Mouse (Mus musculus): ENCODE measurements around the gene Krt77. TPM values are rescaled to one million over a fixed set of nuclear protein-coding genes. Genes with fewer than 3 reads are reported as not detected.

Krt77 gene
- polyA plus RNA-seq, 1 experiment: not detected

- WGBS: 57% methylated on average over 1 of the region's 1 CpGs
- no peak overlapping the region for H3K27ac ChIP-seq (ENCODE audit: control insufficient read depth, insufficient read depth, low read depth, low read length, poor library complexity)
- H3K4me1 ChIP-seq (ENCODE audit: control insufficient read depth, insufficient read depth, low read length): no peaks in the 10 kb centered on the region
- no peak overlapping the region for H3K4me3 ChIP-seq (replicated peaks; ENCODE audit: control insufficient read depth, low read depth, low read length)
- TF ChIP-seq CTCF (IDR thresholded peaks at IDR 0.05; ENCODE audit: control insufficient read depth, insufficient read depth, low read length) (no peak), POLR2A (IDR thresholded peaks at IDR 0.05; ENCODE audit: borderline replicate concordance, control insufficient read depth, low read depth, low read length) (no peak)
These were observed 4.9 kb upstream of the Krt77 start for GRCm38 (mm10) chr15:101874383-101874782.

DNA sequence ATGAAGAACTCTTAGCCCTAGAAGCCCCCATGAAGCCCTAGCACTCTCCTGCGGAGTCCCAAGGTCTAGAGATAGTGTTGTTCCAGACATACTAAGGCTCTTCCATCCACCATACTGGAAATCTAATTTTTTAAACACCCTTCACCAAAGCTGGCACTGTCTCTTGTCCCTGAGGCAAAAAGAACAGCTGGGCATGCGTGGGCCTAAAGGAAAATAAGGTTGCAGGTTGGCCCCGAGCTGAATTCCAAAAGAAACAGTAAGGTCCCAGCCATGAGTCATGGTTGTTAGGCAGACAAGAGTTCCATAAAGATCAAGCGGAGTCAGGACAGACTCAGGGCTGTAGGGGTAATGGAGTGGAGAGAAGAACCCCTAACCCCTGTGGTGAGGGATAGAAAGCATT is 3.7 kb upstream of the Krt77 start:
- Histone ChIP-seq H3K4me3 (replicated peaks; ENCODE audit: control insufficient read depth, low read depth, low read length) (no peak overlapping the region), H3K4me1 (ENCODE audit: control insufficient read depth, insufficient read depth, low read length) (no peaks in the 10 kb centered on the region), H3K27ac (ENCODE audit: control insufficient read depth, insufficient read depth, low read depth, low read length, poor library complexity) (no peak overlapping the region)
- TF ChIP-seq CTCF (IDR thresholded peaks at IDR 0.05; ENCODE audit: control insufficient read depth, insufficient read depth, low read length) (no peak), POLR2A (IDR thresholded peaks at IDR 0.05; ENCODE audit: borderline replicate concordance, control insufficient read depth, low read depth, low read length) (no peak)
- 74% methylated on average over 4 of the region's 4 CpGs for WGBS

DNA sequence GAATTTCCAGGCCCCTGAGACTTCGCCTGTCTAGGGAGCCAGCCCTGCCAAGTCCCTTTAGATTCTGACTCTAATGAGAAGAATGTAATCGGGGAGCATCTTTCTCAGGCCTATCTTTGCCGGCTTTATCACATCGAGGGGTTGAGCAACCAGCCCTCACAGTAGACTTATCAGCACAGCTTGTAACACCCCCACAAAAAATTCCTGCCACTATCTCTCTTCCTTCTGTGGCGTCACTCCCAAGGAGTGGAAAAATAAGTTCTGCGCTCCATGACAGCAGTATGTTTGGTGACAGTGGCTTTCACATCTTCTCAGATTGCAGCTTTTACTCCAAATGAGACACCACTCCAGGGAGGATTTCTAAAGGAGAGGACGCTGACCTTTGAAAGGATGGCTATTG is 2.8 kb downstream of the Krt77 start:
- no peak overlapping the region for H3K27ac ChIP-seq (ENCODE audit: control insufficient read depth, insufficient read depth, low read depth, low read length, poor library complexity)
- WGBS: 75% methylated on average over 7 of the region's 7 CpGs
- no peak for TF ChIP-seq POLR2A (IDR thresholded peaks at IDR 0.05; ENCODE audit: borderline replicate concordance, control insufficient read depth, low read depth, low read length)
- no peaks in the 10 kb centered on the region for H3K4me1 ChIP-seq (ENCODE audit: control insufficient read depth, insufficient read depth, low read length)
- no peak overlapping the region for H3K4me3 ChIP-seq (replicated peaks; ENCODE audit: control insufficient read depth, low read depth, low read length)

DNA sequence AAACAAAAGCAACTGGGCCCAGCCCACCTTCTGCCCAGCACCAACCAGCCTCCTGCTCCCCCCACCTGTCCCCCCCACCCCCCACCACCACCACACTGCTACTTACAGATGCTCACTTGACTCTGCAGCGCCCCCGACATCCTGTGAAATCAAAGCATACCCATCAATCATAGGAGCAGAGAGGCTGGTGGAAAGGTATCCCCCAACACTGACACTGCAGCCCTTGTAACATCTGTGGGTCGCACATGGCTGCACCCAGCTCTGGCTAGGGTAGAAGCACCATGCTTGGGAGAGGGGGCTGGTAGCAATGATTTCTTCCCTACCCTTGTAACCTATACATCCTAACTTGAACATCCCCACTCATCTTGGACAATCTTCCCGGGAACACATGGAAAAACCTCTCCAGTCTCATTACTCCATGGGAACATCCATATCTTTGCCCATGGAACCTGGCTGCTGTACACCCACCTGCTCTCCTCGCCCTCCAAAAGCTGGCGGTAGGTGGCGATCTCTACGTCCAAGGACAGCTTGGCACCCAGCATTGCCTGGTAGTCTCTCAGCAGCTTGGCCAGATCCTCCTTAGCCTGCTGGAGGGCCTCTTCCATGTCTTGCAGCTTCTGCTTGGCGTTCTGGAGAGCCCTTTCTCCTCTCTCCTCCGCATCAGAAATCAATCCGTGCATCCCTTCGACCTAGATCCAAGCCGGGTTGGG is 8.9 kb downstream of the Krt77 start:
- Histone ChIP-seq H3K27ac (ENCODE audit: control insufficient read depth, insufficient read depth, low read depth, low read length, poor library complexity) (no peak overlapping the region), H3K4me1 (ENCODE audit: control insufficient read depth, insufficient read depth, low read length) (no peaks in the 10 kb centered on the region), H3K4me3 (replicated peaks; ENCODE audit: control insufficient read depth, low read depth, low read length) (no peak overlapping the region)
- TF ChIP-seq POLR2A (IDR thresholded peaks at IDR 0.05; ENCODE audit: borderline replicate concordance, control insufficient read depth, low read depth, low read length) (no peak), CTCF (IDR thresholded peaks at IDR 0.05; ENCODE audit: control insufficient read depth, insufficient read depth, low read length) (no peak)
- 54% methylated on average over 13 of the region's 13 CpGs for WGBS

GRCm38 (mm10) chr15:101859735-101860170 is 9.8 kb downstream of the Krt77 start:
- H3K4me3 ChIP-seq (replicated peaks; ENCODE audit: control insufficient read depth, low read depth, low read length): no peak overlapping the region
- TF ChIP-seq CTCF (IDR thresholded peaks at IDR 0.05; ENCODE audit: control insufficient read depth, insufficient read depth, low read length): no peak
- TF ChIP-seq POLR2A (IDR thresholded peaks at IDR 0.05; ENCODE audit: borderline replicate concordance, control insufficient read depth, low read depth, low read length): no peak
- no peak overlapping the region for H3K27ac ChIP-seq (ENCODE audit: control insufficient read depth, insufficient read depth, low read depth, low read length, poor library complexity)
- no peaks in the 10 kb centered on the region for H3K4me1 ChIP-seq (ENCODE audit: control insufficient read depth, insufficient read depth, low read length)
- WGBS: 2% methylated on average over 33 of the region's 33 CpGs

DNA sequence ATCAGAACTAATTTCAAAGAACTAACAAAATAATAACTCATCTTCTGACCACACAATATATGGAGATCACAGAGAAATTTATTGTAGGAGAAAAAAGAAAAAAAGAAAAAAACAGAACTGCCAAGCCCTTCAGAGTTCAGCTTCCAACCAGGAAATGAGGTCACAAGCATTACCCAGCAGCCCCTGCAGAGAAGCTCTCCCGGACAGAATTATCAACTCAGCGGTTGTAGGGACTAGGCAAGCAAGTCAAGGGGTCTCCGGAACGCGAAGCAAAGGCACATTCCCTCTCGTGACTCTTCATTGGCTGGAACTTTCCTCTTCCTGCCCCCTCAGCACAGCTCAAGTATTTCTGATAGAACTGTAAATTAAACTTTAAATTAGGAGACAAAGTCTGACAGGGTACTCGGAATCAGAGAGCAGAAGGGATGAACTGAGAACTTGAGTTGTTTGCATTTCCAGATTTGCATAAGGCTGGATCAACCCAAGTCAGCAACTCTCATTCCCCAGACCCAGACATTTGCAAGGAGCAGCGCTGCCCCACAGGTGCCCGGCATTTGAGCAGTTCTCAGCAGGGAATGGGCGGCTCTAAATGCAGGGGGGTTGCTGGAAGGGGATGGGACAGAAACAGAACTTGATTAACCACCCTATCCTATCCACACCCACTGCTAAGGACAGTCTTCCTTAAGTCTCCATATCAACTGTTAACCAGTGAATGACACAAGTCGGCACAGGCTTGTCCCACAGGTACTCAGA is 10.7 kb downstream of the Krt77 start:
- no peaks in the 10 kb centered on the region for H3K4me1 ChIP-seq (ENCODE audit: control insufficient read depth, insufficient read depth, low read length)
- TF ChIP-seq POLR2A (IDR thresholded peaks at IDR 0.05; ENCODE audit: borderline replicate concordance, control insufficient read depth, low read depth, low read length) (no peak), CTCF (IDR thresholded peaks at IDR 0.05; ENCODE audit: control insufficient read depth, insufficient read depth, low read length) (no peak)
- H3K27ac ChIP-seq (ENCODE audit: control insufficient read depth, insufficient read depth, low read depth, low read length, poor library complexity): no peak overlapping the region
- 29% methylated on average over 11 of the region's 11 CpGs for WGBS
- H3K4me3 ChIP-seq (replicated peaks; ENCODE audit: control insufficient read depth, low read depth, low read length): no peak overlapping the region

- Histone ChIP-seq H3K27ac (ENCODE audit: control insufficient read depth, insufficient read depth, low read depth, low read length, poor library complexity) (no peak overlapping the region), H3K4me3 (replicated peaks; ENCODE audit: control insufficient read depth, low read depth, low read length) (no peak overlapping the region), H3K4me1 (ENCODE audit: control insufficient read depth, insufficient read depth, low read length) (no peaks in the 10 kb centered on the region)
- no peak for TF ChIP-seq POLR2A (IDR thresholded peaks at IDR 0.05; ENCODE audit: borderline replicate concordance, control insufficient read depth, low read depth, low read length)
- TF ChIP-seq CTCF (IDR thresholded peaks at IDR 0.05; ENCODE audit: control insufficient read depth, insufficient read depth, low read length): no peak
- WGBS: 71% methylated on average over 5 of the region's 5 CpGs
These were observed 12.8 kb downstream of the Krt77 start for GRCm38 (mm10) chr15:101856696-101857095.

- no peak overlapping the region for H3K27ac ChIP-seq (ENCODE audit: control insufficient read depth, insufficient read depth, low read depth, low read length, poor library complexity)
- H3K4me3 ChIP-seq (replicated peaks; ENCODE audit: control insufficient read depth, low read depth, low read length): no peak overlapping the region
- whole genome bisulfite sequencing: 57% methylated on average over 3 of the region's 3 CpGs
- TF ChIP-seq POLR2A (IDR thresholded peaks at IDR 0.05; ENCODE audit: borderline replicate concordance, control insufficient read depth, low read depth, low read length) (no peak), CTCF (IDR thresholded peaks at IDR 0.05; ENCODE audit: control insufficient read depth, insufficient read depth, low read length) (no peak)
- no peaks in the 10 kb centered on the region for H3K4me1 ChIP-seq (ENCODE audit: control insufficient read depth, insufficient read depth, low read length)
These were observed 13.8 kb downstream of the Krt77 start for GRCm38 (mm10) chr15:101855732-101856131.

Measured in bone marrow, adult 2 months (tissue).